Mouse (Mus musculus) embryonic facial prominence, embryonic 10.5 days (tissue): ENCODE results near the gene Ufc1. TPM values are rescaled to one million over a fixed set of nuclear protein-coding genes. Genes with fewer than 3 reads are reported as not detected.
"Not testable (repeated sequence)": the region's sequence is repeated elsewhere in the genome, so short reads cannot be mapped to it uniquely, and the experiment has no call there.

ENCODE experiments used
- DNase-seq: peaks from one replicate; pipeline ENCODE4 v3.0.0-alpha.2; 2017; ENCODE audit warnings: low spot score
- H3K27ac ChIP-seq: fragments of 300-500 bp; sonication (generic); replicated peaks from 2 replicates; pipeline ENCODE4 v1.5.1; 2016; ENCODE audit warnings: mild to moderate bottlenecking
- H3K27me3 ChIP-seq: fragments of 300-500 bp; sonication (generic); replicated peaks from 2 replicates; pipeline ENCODE4 v1.6.1; 2016; ENCODE audit warnings: low read depth, mild to moderate bottlenecking; ENCODE audit not compliant: poor library complexity, severe bottlenecking
- H3K36me3 ChIP-seq: fragments of 300-500 bp; sonication (generic); replicated peaks from 2 replicates; pipeline ENCODE4 v1.6.1; 2016; ENCODE audit warnings: mild to moderate bottlenecking, moderate library complexity
- H3K4me1 ChIP-seq: fragments of 300-500 bp; sonication (generic); 2 replicates; pipeline ENCODE4 v1.6.1; 2016
- H3K4me3 ChIP-seq: fragments of 300-500 bp; sonication (generic); 2 replicates; pipeline ENCODE4 v1.5.1; 2016; ENCODE audit warnings: mild to moderate bottlenecking, moderate library complexity
- H3K9me3 ChIP-seq: fragments of 300-500 bp; sonication (generic); 2 replicates; pipeline ENCODE4 v1.6.1; 2016; ENCODE audit warnings: mild to moderate bottlenecking
- WGBS: fragments of 180-500 bp; shearing (Covaris S2); methylation state at CpG from one replicate; pipeline ENCODE4 v1.1.7; 2016; 5-methylcytosine and 5-hydroxymethylcytosine counted together
- polyA plus RNA-seq: library from polyadenylated mRNA; unstranded; fragments of >200 nt; fragmentation: Nextera tagmentation; extraction: Ambion mirVana; gene quantifications from 2 replicates; pipeline ENCODE4 v1.2.1, GENCODE M21; 2016

The Ufc1 gene
- polyA plus RNA-seq, 1 experiment from 2014 or later, result 105 TPM

DNA sequence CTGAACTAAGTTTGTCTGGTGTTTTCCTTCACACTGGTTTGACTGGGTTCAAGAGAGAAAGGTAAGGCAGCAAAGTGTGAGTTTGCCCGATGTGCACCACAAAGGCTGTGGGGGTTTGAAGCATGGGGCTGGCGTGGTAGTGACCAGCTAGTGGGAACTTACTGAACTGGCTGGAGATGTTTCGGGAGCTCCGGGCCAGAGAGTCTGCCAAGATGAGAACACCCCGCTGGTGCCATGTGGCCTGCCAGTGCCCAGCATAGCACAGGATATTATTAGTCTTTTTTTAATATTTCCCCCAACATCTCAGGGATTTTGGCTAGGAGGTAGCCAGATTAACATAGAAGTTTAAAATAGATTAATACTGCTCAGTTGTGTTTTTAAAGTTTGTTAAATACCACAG lies 25.3 kb upstream of the Ufc1 start:
- H3K4me1 ChIP-seq, result peaks cover 9% of the 10 kb centered on the region; the same call in 1 of the 2 replicates
- H3K9me3 ChIP-seq, result no peaks in the 10 kb centered on the region
- no peak overlapping the region; the same call in 1 of the 2 replicates for H3K27ac ChIP-seq
- no peak for DNase-seq
- 13% methylated on average over 5 of the region's 5 CpGs for WGBS
- H3K4me3 ChIP-seq, result peak overlapping the region; percentile 42
- 0 out of 2 replicates have a peak, but pooled peaks cover 4% of the 10 kb centered on the region for H3K36me3 ChIP-seq
- H3K27me3 ChIP-seq, result no peaks in the 10 kb centered on the region

DNA sequence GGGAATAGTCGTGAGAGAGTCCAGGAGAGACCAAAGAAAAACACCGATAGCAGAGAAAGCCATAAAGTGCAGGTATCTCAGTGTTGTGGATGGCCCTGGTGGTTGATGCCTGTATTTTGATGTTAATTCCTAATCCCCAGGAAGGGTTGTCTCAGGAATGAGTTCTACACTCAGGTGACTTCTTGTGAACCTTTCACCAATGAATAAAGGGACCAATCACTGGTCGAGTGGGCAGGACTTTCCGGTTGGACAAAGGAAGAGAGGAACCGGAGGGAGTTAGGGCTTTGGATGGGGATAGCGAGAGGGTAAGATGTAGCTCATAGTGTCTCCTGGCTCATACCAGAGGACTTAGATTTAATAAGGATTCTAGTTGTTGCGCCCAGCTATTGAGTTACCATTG lies 24.9 kb upstream of the Ufc1 start:
- Histone ChIP-seq H3K4me1 (peaks cover 9% of the 10 kb centered on the region; the same call in 1 of the 2 replicates), H3K27me3 (no peaks in the 10 kb centered on the region), H3K4me3 (peak overlapping the region; percentile 42), H3K9me3 (no peaks in the 10 kb centered on the region), H3K27ac (no peak overlapping the region; the same call in 1 of the 2 replicates), H3K36me3 (0 out of 2 replicates have a peak, but pooled peaks cover under 1% of the 10 kb centered on the region)
- 13% methylated on average over 7 of the region's 7 CpGs for WGBS
- no peak for DNase-seq

GRCm38 (mm10) chr1:171309321-171309720 lies 14.5 kb upstream of the Ufc1 start:
- no peaks in the 10 kb centered on the region for H3K9me3 ChIP-seq
- H3K4me3 ChIP-seq, result no peak overlapping the region
- H3K36me3 ChIP-seq, result no peaks in the 10 kb centered on the region
- H3K27ac ChIP-seq, result no peak overlapping the region
- 68% methylated on average over 2 of the region's 2 CpGs for WGBS
- DNase-seq, result no peak
- H3K4me1 ChIP-seq, result no peaks in the 10 kb centered on the region
- 0 out of 2 replicates have a peak, but pooled peaks cover 3% of the 10 kb centered on the region for H3K27me3 ChIP-seq

DNA sequence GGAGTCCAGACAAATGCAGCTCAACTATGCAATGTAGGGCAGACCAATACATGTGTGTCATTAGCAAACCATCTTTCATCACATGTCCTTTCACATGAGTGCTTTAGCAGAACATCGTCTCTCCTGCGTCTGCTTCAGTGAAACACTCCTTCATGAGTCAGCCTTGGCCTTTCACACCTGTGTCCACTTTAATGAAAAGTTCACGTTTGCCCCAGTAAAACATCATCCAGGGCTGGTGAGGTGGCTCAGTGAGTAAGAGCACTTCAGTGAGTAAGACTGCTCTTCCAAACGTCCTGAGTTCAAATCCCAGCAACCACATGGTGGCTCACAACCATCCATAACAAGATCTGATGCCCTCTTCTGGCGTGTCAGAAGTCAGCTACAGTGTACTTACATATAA lies 11.3 kb upstream of the Ufc1 start:
- WGBS, result 76% methylated on average over 5 of the region's 5 CpGs
- H3K9me3 ChIP-seq, H3K27ac ChIP-seq, H3K27me3 ChIP-seq, H3K4me3 ChIP-seq, H3K36me3 ChIP-seq, H3K4me1 ChIP-seq, DNase-seq: not testable (repeated sequence)

GRCm38 (mm10) chr1:171298226-171298625 lies 3.4 kb upstream of the Ufc1 start:
- DNase-seq, result no peak
- Histone ChIP-seq H3K9me3 (no peaks in the 10 kb centered on the region), H3K27me3 (peaks cover 33% of the 10 kb centered on the region), H3K4me3 (no peak overlapping the region), H3K4me1 (peaks cover 7% of the 10 kb centered on the region), H3K36me3 (no peaks in the 10 kb centered on the region), H3K27ac (no peak overlapping the region)
- WGBS, result 68% methylated on average over 3 of the region's 3 CpGs

GRCm38 (mm10) chr1:171295063-171295402 lies 209 bp upstream of the Ufc1 start:
- Histone ChIP-seq H3K4me3 (peak overlapping the region; percentile 71), H3K4me1 (peaks cover 11% of the 10 kb centered on the region), H3K36me3 (peaks cover 14% of the 10 kb centered on the region), H3K27me3 (peaks cover 33% of the 10 kb centered on the region), H3K9me3 (no peaks in the 10 kb centered on the region), H3K27ac (peak overlapping the region; percentile 98)
- no peak for DNase-seq
- 19% methylated on average over 3 of the region's 3 CpGs for WGBS

GRCm38 (mm10) chr1:171293906-171294297 lies 922 bp downstream of the Ufc1 start:
- peak overlapping the region; percentile 98 for H3K27ac ChIP-seq
- H3K27me3 ChIP-seq, result peaks cover 33% of the 10 kb centered on the region
- H3K36me3 ChIP-seq, result peaks cover 25% of the 10 kb centered on the region
- no peak for DNase-seq
- 54% methylated on average over 5 of the region's 5 CpGs for WGBS
- peak overlapping the region; percentile 71 for H3K4me3 ChIP-seq
- no peaks in the 10 kb centered on the region for H3K9me3 ChIP-seq
- H3K4me1 ChIP-seq, result peaks cover 11% of the 10 kb centered on the region

DNA sequence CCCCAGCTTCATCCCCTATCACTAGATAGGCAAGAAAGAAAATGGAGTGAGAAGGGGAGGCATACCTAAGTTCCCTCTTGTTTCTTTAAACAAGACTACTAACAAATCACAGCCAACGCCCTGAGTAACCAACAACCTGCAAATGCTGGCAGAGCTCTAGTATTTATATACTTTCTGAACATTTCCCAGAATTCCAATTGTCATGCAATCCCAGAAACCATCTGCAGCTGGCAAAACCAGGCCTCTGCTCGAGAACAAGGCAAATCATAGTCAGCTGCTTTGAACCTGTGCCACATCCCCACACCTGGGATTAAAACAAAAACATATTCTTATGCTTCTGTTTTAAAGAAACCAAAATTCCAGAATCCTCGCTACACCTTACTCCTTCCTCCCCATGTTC lies 1.5 kb downstream of the Ufc1 start:
- Histone ChIP-seq H3K4me1 (peaks cover 14% of the 10 kb centered on the region), H3K27me3 (peaks cover 27% of the 10 kb centered on the region), H3K9me3 (no peaks in the 10 kb centered on the region), H3K36me3 (peaks cover 31% of the 10 kb centered on the region), H3K27ac (no peak overlapping the region), H3K4me3 (peak overlapping the region; percentile 71)
- WGBS, result 90% methylated on average over 3 of the region's 3 CpGs
- no peak for DNase-seq

DNA sequence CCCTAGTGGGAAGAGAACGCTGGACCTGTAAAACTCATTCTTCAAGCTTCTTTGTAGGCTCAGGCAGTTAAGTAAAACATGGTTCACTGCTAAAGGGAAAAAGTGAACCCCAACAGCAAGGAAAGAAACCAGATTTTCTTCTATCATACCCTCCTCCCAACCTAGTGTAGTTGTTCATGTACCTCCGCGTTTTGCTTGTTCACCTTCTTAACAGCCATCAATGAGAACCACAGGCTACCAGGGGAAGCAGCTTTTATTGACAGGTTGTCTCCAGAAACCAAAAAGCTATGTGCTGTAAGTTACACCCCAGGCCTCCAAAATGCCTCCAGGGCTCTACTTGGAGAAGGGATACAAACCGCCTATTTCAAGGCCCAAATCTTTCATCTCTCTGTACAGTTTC lies 6.5 kb downstream of the Ufc1 start:
- H3K4me3 ChIP-seq, result peak overlapping the region; percentile 96
- no peaks in the 10 kb centered on the region for H3K9me3 ChIP-seq
- no peaks in the 10 kb centered on the region for H3K27me3 ChIP-seq
- WGBS, result 63% methylated on average over 4 of the region's 4 CpGs
- peaks cover 33% of the 10 kb centered on the region for H3K4me1 ChIP-seq
- H3K36me3 ChIP-seq, result peaks cover 69% of the 10 kb centered on the region
- H3K27ac ChIP-seq, result peak overlapping the region; percentile 100
- no peak for DNase-seq

GRCm38 (mm10) chr1:171287136-171288081 lies 7.4 kb downstream of the Ufc1 start, which contains the start of gene Usp21:
Usp21 (minus strand) TSS chr1:171287991.
- Histone ChIP-seq H3K9me3 (no peaks in the 10 kb centered on the region), H3K4me1 (peaks cover 31% of the 10 kb centered on the region), H3K27me3 (no peaks in the 10 kb centered on the region), H3K36me3 (peaks cover 72% of the 10 kb centered on the region), H3K4me3 (peak within 1 kb of the TSS; percentile 96), H3K27ac (peak within 1 kb of the TSS; percentile 100)
- DNase-seq, result peak; percentile 95
- WGBS, result under 1% methylated on average over 49 of the region's 49 CpGs

DNA sequence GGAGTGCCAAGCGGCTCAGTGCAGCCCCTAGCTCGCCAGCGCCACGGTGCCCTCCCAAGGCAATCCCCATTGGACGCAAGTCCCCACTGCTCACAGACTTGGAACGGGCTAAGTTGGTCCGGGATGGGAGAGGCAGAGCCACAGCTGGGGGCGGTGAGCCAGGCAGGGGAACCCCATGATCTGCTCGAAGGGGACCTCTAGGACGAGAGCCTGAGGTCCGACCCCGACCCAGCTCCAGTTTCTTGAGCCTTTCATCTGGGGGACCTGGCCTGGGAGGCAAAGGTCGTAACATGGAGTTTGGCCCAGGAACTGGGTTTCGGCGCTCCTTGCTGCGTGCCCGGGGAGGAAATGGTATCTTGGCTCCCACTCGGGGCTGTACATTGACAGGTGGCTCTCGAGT lies 8.3 kb downstream of the Ufc1 start:
- 89% methylated on average over 19 of the region's 19 CpGs for WGBS
- DNase-seq, result no peak
- peaks cover 74% of the 10 kb centered on the region for H3K36me3 ChIP-seq
- H3K9me3 ChIP-seq, result no peaks in the 10 kb centered on the region
- peak overlapping the region; percentile 96 for H3K4me3 ChIP-seq
- 0 out of 2 replicates have a peak overlapping the region, but pooled peaks have one; percentile 100 for H3K27ac ChIP-seq
- peaks cover 40% of the 10 kb centered on the region for H3K4me1 ChIP-seq
- no peaks in the 10 kb centered on the region for H3K27me3 ChIP-seq

DNA sequence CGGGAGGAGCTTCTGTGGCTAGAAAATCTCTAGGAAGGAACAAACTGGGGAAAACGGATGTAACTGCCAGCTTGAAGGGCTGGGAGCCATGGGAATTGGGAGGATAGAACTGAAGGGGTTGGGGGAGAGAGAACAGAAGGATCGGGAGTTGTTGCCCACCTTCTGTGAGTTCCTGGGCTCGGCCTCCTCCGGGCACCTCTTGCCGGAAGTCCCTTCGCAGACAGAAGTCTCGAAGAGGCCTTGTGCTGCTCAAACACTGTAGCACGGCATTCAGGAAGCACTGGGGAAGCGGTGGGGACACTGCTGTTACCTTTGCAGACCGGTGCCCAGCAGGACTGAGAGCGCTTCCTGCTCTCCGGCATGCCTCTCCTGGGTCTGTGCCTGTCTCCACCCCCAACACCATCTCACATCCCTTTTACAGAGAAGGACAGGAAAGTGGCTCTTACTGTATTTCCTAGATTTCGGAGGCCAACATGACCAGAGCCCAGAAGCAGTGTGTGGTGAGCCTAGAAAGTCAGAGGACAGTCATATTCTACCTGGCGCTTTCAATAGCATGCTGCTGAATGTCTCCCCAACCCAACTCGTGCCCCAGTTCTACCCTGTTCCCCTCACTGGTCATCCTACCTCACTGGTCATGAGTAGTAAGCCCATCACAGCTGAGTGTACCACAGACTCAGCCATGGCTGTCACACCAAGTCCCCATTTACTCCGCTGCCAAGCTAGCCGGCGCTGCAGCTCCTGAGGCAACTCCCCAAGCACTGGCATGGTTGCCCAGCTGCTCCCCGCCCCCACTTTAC lies 9.5 kb downstream of the Ufc1 start:
- H3K9me3 ChIP-seq, result no peaks in the 10 kb centered on the region
- peaks cover 71% of the 10 kb centered on the region for H3K36me3 ChIP-seq
- H3K4me3 ChIP-seq, result 0 out of 2 replicates have a peak overlapping the region, but pooled peaks have one; percentile 0
- no peak for DNase-seq
- H3K27ac ChIP-seq, result no peak overlapping the region
- peaks cover 43% of the 10 kb centered on the region for H3K4me1 ChIP-seq
- H3K27me3 ChIP-seq, result no peaks in the 10 kb centered on the region
- whole genome bisulfite sequencing, result 87% methylated on average over 20 of the region's 20 CpGs
